Mouse (Mus musculus): ENCODE measurements around the gene Bod1.

DNA sequence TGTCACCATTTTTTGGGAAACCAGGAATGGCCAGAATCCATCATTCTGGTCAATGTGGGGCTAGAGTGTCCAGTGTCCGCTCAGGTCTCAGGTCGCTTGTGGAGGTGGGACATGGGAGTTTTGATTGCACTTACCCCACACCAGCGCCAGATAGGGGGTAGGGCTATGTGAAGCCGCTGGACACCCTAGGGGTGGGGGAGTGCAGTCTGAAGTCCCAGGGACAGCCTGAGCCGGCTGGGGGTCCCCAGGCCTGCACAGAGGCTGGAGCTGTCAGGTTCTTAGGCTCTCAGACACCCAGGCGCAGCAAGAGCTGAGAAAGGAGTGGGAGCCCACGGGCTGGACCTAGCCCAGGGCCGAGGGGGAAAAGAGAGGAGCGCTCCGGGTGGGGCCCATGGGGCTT is 24.4 kb downstream of the Bod1 start:
- TF ChIP-seq EP300 (IDR thresholded peaks at IDR 0.05; ENCODE audit: low read depth), result no peak
- TF ChIP-seq CTCF (IDR thresholded peaks at IDR 0.05; ENCODE audit: low read depth), result no peak

Measured in heart, postnatal 0 days (tissue).